In genomic region chr16:77827322-77828117, GRCm38 (mm10) we compare ENCODE assay signal across 9 mouse cellular contexts.
DNase-seq lines count a peak whose midpoint lies in the region; ATAC-seq lines count a peak whose summit lies in the region.
"Had no signal": no experiment of that assay in that cellular context is flagged by ENCODE, and none has a peak within 500 bp of the region (broad histone marks: within the 10 kb centered on the region; RNA-seq: fewer than 3 reads in every experiment).

No protein-coding gene starts in this region.

- H3K27ac ChIP-seq in hindbrain, embryonic 14.5 days: peak overlapping the region; percentile 10; the same call in 1 of the 2 replicates
- H3K27ac ChIP-seq in hindbrain, embryonic 10.5 days: no peak overlapping the region
- H3K27ac ChIP-seq in kidney, embryonic 15.5 days: no peak overlapping the region
- H3K27ac ChIP-seq in stomach, embryonic 15.5 days: peak overlapping the region; percentile 18; the same call in 1 of the 2 replicates
- H3K27ac ChIP-seq: liver, embryonic 14.5 days had no signal

- no peaks in the 10 kb centered on the region for H3K4me1 ChIP-seq in hindbrain, embryonic 14.5 days (replicated peaks; ENCODE audit: control insufficient read depth, insufficient read depth, low read length)
- no peaks in the 10 kb centered on the region for H3K4me1 ChIP-seq in hindbrain, embryonic 10.5 days (replicated peaks)
- no peaks in the 10 kb centered on the region for H3K4me1 ChIP-seq in kidney, embryonic 15.5 days
- H3K4me1 ChIP-seq in stomach, embryonic 15.5 days: no peaks in the 10 kb centered on the region

- peak; percentile 64; the same call in 1 of the 2 replicates for ATAC-seq in hindbrain, embryonic 14.5 days (ENCODE audit: low FRiP score)
- ATAC-seq in kidney, embryonic 15.5 days (replicated peaks; ENCODE audit: low FRiP score): peak; percentile 49; the same call in 1 of the 2 replicates
- peak; percentile 65; the same call in 1 of the 2 replicates for ATAC-seq in stomach, embryonic 15.5 days (ENCODE audit: insufficient read depth, low FRiP score, low read depth)
- ATAC-seq in CD4-positive, CD25-positive, alpha-beta regulatory T cell, adult 4 months: no peak

- H3K4me2 ChIP-seq in hindbrain, embryonic 14.5 days (replicated peaks): no peak overlapping the region
- H3K4me2 ChIP-seq in kidney, embryonic 15.5 days: no peak overlapping the region
- no peak overlapping the region for H3K4me2 ChIP-seq in stomach, embryonic 15.5 days

- no peak overlapping the region for H3K9ac ChIP-seq in hindbrain, embryonic 14.5 days
- H3K9ac ChIP-seq in kidney, embryonic 15.5 days: no peak overlapping the region
- no peak overlapping the region for H3K9ac ChIP-seq in stomach, embryonic 15.5 days
- H3K9ac ChIP-seq: liver, embryonic 14.5 days had no signal

- no peaks in the 10 kb centered on the region for H3K27me3 ChIP-seq in hindbrain, embryonic 14.5 days (ENCODE audit: control insufficient read depth, insufficient read depth, low read length)
- no peaks in the 10 kb centered on the region for H3K27me3 ChIP-seq in hindbrain, embryonic 10.5 days (ENCODE audit: insufficient read depth, poor library complexity, severe bottlenecking)
- H3K27me3 ChIP-seq in kidney, embryonic 15.5 days: no peaks in the 10 kb centered on the region
- no peaks in the 10 kb centered on the region for H3K27me3 ChIP-seq in stomach, embryonic 15.5 days (replicated peaks)

- no peaks in the 10 kb centered on the region for H3K36me3 ChIP-seq in hindbrain, embryonic 14.5 days (replicated peaks; ENCODE audit: control insufficient read depth, insufficient read depth)
- H3K36me3 ChIP-seq in hindbrain, embryonic 10.5 days: no peaks in the 10 kb centered on the region
- H3K36me3 ChIP-seq in kidney, embryonic 15.5 days: no peaks in the 10 kb centered on the region
- H3K36me3 ChIP-seq in stomach, embryonic 15.5 days: no peaks in the 10 kb centered on the region

- no peaks in the 10 kb centered on the region for H3K9me3 ChIP-seq in hindbrain, embryonic 14.5 days (ENCODE audit: control insufficient read depth, low read length)
- H3K9me3 ChIP-seq in hindbrain, embryonic 10.5 days: no peaks in the 10 kb centered on the region
- H3K9me3 ChIP-seq in kidney, embryonic 15.5 days (replicated peaks): no peaks in the 10 kb centered on the region
- no peaks in the 10 kb centered on the region for H3K9me3 ChIP-seq in stomach, embryonic 15.5 days

- no peak overlapping the region for H3K4me3 ChIP-seq in hindbrain, embryonic 14.5 days (replicated peaks; ENCODE audit: low read length)
- H3K4me3 ChIP-seq in hindbrain, embryonic 10.5 days: no peak overlapping the region
- no peak overlapping the region for H3K4me3 ChIP-seq in kidney, embryonic 15.5 days (replicated peaks)
- H3K4me3 ChIP-seq in stomach, embryonic 15.5 days (replicated peaks): no peak overlapping the region

- 69% methylated on average over 4 of the region's 4 CpGs for WGBS in hindbrain, embryonic 14.5 days
- 76% methylated on average over 4 of the region's 4 CpGs for WGBS in hindbrain, embryonic 10.5 days
- 65% methylated on average over 4 of the region's 4 CpGs for WGBS in kidney, embryonic 15.5 days
- WGBS in stomach, embryonic 15.5 days: 54% methylated on average over 4 of the region's 4 CpGs

- DNase-seq in hindbrain, embryonic 14.5 days (ENCODE audit: low spot score): no peak
- no peak for DNase-seq in hindbrain, embryonic 10.5 days (ENCODE audit: low spot score)
- DNase-seq in urinary bladder, postnatal 25 days (ENCODE audit: low spot score): peak; percentile 8
- no peak for DNase-seq in urinary bladder, postnatal 10 days (ENCODE audit: low spot score)
- no peak for DNase-seq in cerebellum, adult 11 months

Comparison
In these comparisons a context has a peak if more than half of its experiments do, and no peak if none do; other contexts are left out.
1. H3K27ac ChIP-seq: peak in hindbrain, embryonic 14.5 days (single experiment) and stomach, embryonic 15.5 days (single experiment); none in hindbrain, embryonic 10.5 days (single experiment) and kidney, embryonic 15.5 days (single experiment).